In genomic region chr17:58363582-58364267, GRCm38 (mm10) we compare ENCODE assay signal across 18 mouse cellular contexts.
"Had no signal": no experiment of that assay in that cellular context is flagged by ENCODE, and none has a peak within 500 bp of the region (broad histone marks: within the 10 kb centered on the region; RNA-seq: fewer than 3 reads in every experiment).

No protein-coding gene starts in this region.

- H3K4me2 ChIP-seq: kidney, embryonic 15.5 days; limb, embryonic 12.5 days; liver, embryonic 13.5 days; lung, embryonic 15.5 days had no signal

- DNase-seq: kidney, adult 2 months; kidney, postnatal 25 days; liver; liver, embryonic 13.5 days; liver, postnatal 0 days; lung, postnatal 14 days; midbrain, embryonic 14.5 days; right cerebral cortex, adult 18-20 months; right cerebral cortex, postnatal 25 days; thymus, postnatal 4 days had no signal

- H3K4me1 ChIP-seq: kidney, embryonic 15.5 days; limb, embryonic 12.5 days; liver, embryonic 13.5 days; lung, embryonic 15.5 days; megakaryocyte, embryonic 14.5 days had no signal

- ATAC-seq: intestine, embryonic 16.5 days; liver, postnatal 0 days had no signal

- H3K9me3 ChIP-seq: kidney, embryonic 15.5 days; limb, embryonic 12.5 days; liver, embryonic 13.5 days; lung, embryonic 15.5 days had no signal

- H3K27ac ChIP-seq: kidney, embryonic 15.5 days; left cerebral cortex, adult 2 months; limb, embryonic 12.5 days; liver, embryonic 13.5 days; lung, embryonic 15.5 days; macrophage had no signal

- H3K27me3 ChIP-seq: kidney, embryonic 15.5 days; limb, embryonic 12.5 days; liver, embryonic 13.5 days; lung, embryonic 15.5 days; megakaryocyte, embryonic 14.5 days had no signal

- H3K9ac ChIP-seq: kidney, embryonic 15.5 days; limb, embryonic 12.5 days; liver, embryonic 13.5 days; liver, postnatal 0 days; lung, embryonic 15.5 days had no signal

- H3K36me3 ChIP-seq: kidney, embryonic 15.5 days; limb, embryonic 12.5 days; liver, embryonic 13.5 days; lung, embryonic 15.5 days had no signal

- H3K4me3 ChIP-seq: kidney, embryonic 15.5 days; left cerebral cortex, adult 2 months; limb, embryonic 12.5 days; liver, embryonic 13.5 days; lung, embryonic 15.5 days; megakaryocyte, embryonic 14.5 days; myocyte had no signal
